In genomic region chr6:31262651-31263050, GRCm38 (mm10) we compare ENCODE assay signal across 17 mouse cellular contexts.
"Had no signal": no experiment of that assay in that cellular context is flagged by ENCODE, and none has a peak within 500 bp of the region (broad histone marks: within the 10 kb centered on the region; RNA-seq: fewer than 3 reads in every experiment).

No protein-coding gene starts in this region.

- H3K4me2 ChIP-seq: intestine, embryonic 15.5 days; limb, embryonic 13.5 days; lung, embryonic 14.5 days; midbrain, embryonic 12.5 days; midbrain, embryonic 15.5 days; neural tube, embryonic 12.5 days; neural tube, embryonic 15.5 days had no signal

- H3K9me3 ChIP-seq: intestine, embryonic 15.5 days; limb, embryonic 10.5 days; limb, embryonic 13.5 days; midbrain, embryonic 12.5 days; midbrain, embryonic 15.5 days; neural tube, embryonic 12.5 days; neural tube, embryonic 15.5 days had no signal

- H3K27me3 ChIP-seq: intestine, embryonic 15.5 days; limb, embryonic 13.5 days; midbrain, embryonic 12.5 days; midbrain, embryonic 15.5 days; neural tube, embryonic 12.5 days; neural tube, embryonic 15.5 days had no signal

- DNase-seq: layer of hippocampus, adult 9-11 months; liver; liver, postnatal 0 days; lung, embryonic 14.5 days; thymus, adult 18-20 months; thymus, postnatal 36 days had no signal

- H3K36me3 ChIP-seq: intestine, embryonic 15.5 days; limb, embryonic 10.5 days; limb, embryonic 13.5 days; midbrain, embryonic 12.5 days; midbrain, embryonic 15.5 days; neural tube, embryonic 12.5 days; neural tube, embryonic 15.5 days had no signal

- ATAC-seq: intestine, embryonic 15.5 days; liver, postnatal 0 days; lung, postnatal 0 days; midbrain, embryonic 15.5 days had no signal

- H3K9ac ChIP-seq: intestine, embryonic 15.5 days; limb, embryonic 13.5 days; liver, embryonic 14.5 days; liver, postnatal 0 days; lung, embryonic 14.5 days; midbrain, embryonic 12.5 days; midbrain, embryonic 15.5 days; neural tube, embryonic 12.5 days; neural tube, embryonic 15.5 days had no signal

- H3K27ac ChIP-seq: intestine, embryonic 15.5 days; layer of hippocampus, adult 2 months; limb, embryonic 10.5 days; limb, embryonic 13.5 days; liver, embryonic 14.5 days; macrophage; midbrain, embryonic 12.5 days; midbrain, embryonic 15.5 days; neural tube, embryonic 12.5 days; neural tube, embryonic 15.5 days had no signal

- H3K4me1 ChIP-seq: intestine, embryonic 15.5 days; limb, embryonic 10.5 days; limb, embryonic 13.5 days; midbrain, embryonic 12.5 days; midbrain, embryonic 15.5 days; neural tube, embryonic 12.5 days; neural tube, embryonic 15.5 days had no signal

- H3K4me3 ChIP-seq: intestine, embryonic 15.5 days; layer of hippocampus, adult 2 months; limb, embryonic 10.5 days; limb, embryonic 13.5 days; midbrain, embryonic 12.5 days; midbrain, embryonic 15.5 days; neural tube, embryonic 12.5 days; neural tube, embryonic 15.5 days had no signal
